Mouse (Mus musculus) cerebellum, adult 2 months (tissue): ENCODE results near the gene Acsl3.

Experiments
- CTCF ChIP-seq: fragments of 200-500 bp; IDR thresholded peaks from 2 replicates; pipeline ENCODE4 v1.5.1; 2011; ENCODE audit warnings: low read depth, mild to moderate bottlenecking, control low read depth, low read length, moderate library complexity, borderline replicate concordance; ENCODE audit not compliant: insufficient read depth
- POLR2A ChIP-seq: fragments of 200-500 bp; IDR thresholded peaks from 2 replicates; pipeline ENCODE4 v1.6.1; 2011; ENCODE audit warnings: low read length, control low read depth, borderline replicate concordance; ENCODE audit not compliant: insufficient read depth

DNA sequence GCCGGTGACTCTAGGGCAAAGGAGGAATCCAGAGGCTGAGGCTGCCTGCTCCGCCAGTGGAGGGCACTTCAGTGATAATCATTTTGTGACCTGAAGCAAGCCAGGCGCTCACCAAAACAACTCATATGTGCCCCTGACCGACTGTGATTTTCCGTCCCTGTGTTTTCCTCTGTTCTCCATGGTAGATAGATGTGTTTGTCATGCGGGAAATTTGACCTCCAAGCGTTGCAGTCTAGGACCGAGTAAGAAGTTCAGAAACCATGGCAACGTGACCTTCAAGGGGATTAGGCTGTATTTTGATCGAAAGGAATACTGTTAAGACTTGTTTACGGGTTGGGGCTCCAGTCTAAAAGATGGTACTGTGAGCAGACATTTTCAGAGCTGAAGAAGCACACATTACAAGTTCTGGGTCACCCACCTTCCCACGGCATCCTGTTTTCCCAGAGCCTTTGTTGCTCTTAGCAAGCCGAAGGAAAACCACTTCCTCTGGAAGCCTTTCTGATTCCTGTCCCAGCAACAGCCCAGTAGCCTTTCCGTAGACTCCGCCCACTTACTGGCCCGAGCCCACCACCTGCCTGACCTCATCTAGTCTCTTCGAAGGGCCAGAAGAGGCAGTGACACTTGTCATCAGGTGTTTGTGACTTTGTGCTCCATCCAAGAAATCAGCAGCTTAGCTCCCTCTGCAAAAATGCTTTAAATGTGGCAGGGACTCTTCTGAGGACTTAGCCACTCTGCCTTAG, 76.8 kb downstream of the Acsl3 start:
- no peak for TF ChIP-seq POLR2A
- no peak for TF ChIP-seq CTCF
